Mouse (Mus musculus) CH12.LX (cell line): Measurements from ENCODE around the gene Mrpl23. TPM values are rescaled to one million over a fixed set of nuclear protein-coding genes. Genes with fewer than 3 reads are reported as not detected.

ENCODE experiments used
- DNase-seq: peaks from one replicate; pipeline ENCODE4 v3.0.0-alpha.2; 2013; ENCODE audit errors: extremely low read depth
- H3K27ac ChIP-seq: 2 replicates; pipeline ENCODE4 v1.5.1; 2012; ENCODE audit warnings: low read depth, mild to moderate bottlenecking, control low read depth, moderate library complexity; ENCODE audit not compliant: insufficient read depth
- H3K27me3 ChIP-seq: replicated peaks from 2 replicates; pipeline ENCODE3; 2012; ENCODE audit warnings: inconsistent platforms
- H3K36me3 ChIP-seq, 2 experiments: replicated peaks in 1 of 2; 2 replicates each; pipeline versions ENCODE3 to v1.6.1; 2012; ENCODE audit warnings: inconsistent platforms in 1 of 2, low read length in 1 of 2, mild to moderate bottlenecking in 1 of 2, mixed read lengths in 1 of 2, moderate library complexity in 1 of 2; ENCODE audit not compliant: control insufficient read depth in 1 of 2, insufficient read depth in 1 of 2
- H3K4me1 ChIP-seq, 2 experiments: 2 replicates each; pipeline ENCODE4 v1.6.1; 2012; ENCODE audit warnings: inconsistent platforms in 1 of 2, moderate library complexity in 1 of 2; ENCODE audit not compliant: insufficient read depth in 2 of 2, control insufficient read depth in 1 of 2
- H3K4me2 ChIP-seq: 2 replicates; pipeline ENCODE4 v1.6.1; 2012; ENCODE audit warnings: low read depth, mild to moderate bottlenecking, control low read depth; ENCODE audit not compliant: poor library complexity, insufficient read depth, severe bottlenecking
- H3K4me3 ChIP-seq, 3 experiments: fragments of 150-350 bp in 1 of 3; sonication (generic) in 1 of 3; replicated peaks in 1 of 3; 2 replicates each; pipeline versions ENCODE3 to v1.5.1; 2011 to 2012; ENCODE audit warnings: low read depth in 2 of 3, low read length in 2 of 3, mild to moderate bottlenecking in 2 of 3, moderate library complexity in 2 of 3, control low read depth in 1 of 3, improper control_type of control experiment in 1 of 3, inconsistent platforms in 1 of 3, mixed read lengths in 1 of 3; ENCODE audit not compliant: poor library complexity in 1 of 3
- H3K79me2 ChIP-seq: replicated peaks from 2 replicates; pipeline ENCODE4 v1.6.1; 2012; ENCODE audit warnings: mild to moderate bottlenecking, moderate library complexity; ENCODE audit not compliant: control insufficient read depth, poor library complexity, insufficient read depth, severe bottlenecking; ENCODE audit errors: extremely low read depth
- H3K9ac ChIP-seq: 2 replicates; pipeline ENCODE4 v1.6.1; 2012; ENCODE audit warnings: low read depth, mild to moderate bottlenecking, control low read depth, moderate library complexity; ENCODE audit not compliant: insufficient read depth
- H3K9me3 ChIP-seq: replicated peaks from 2 replicates; pipeline ENCODE3; 2012; ENCODE audit warnings: low read length, inconsistent platforms, mixed read lengths
- BHLHE40 ChIP-seq: IDR thresholded peaks from 2 replicates; pipeline ENCODE4 v1.6.1; 2011; ENCODE audit warnings: mild to moderate bottlenecking, low read depth, low read length, improper control_type of control experiment
- CHD1 ChIP-seq: IDR thresholded peaks from 2 replicates; pipeline ENCODE4 v1.6.1; 2012; ENCODE audit warnings: low read depth, low read length, improper control_type of control experiment, inconsistent platforms
- CTCF ChIP-seq, 2 experiments: IDR thresholded peaks in 1 of 2; conservative IDR thresholded peaks in 1 of 2; 2 replicates each; pipeline ENCODE4 v1.5.1; 2011 to 2012; ENCODE audit warnings: low read depth in 2 of 2, low read length in 2 of 2, improper control_type of control experiment in 1 of 2, inconsistent platforms in 1 of 2, mild to moderate bottlenecking in 1 of 2, moderate library complexity in 1 of 2
- ELF1 ChIP-seq: IDR thresholded peaks from 2 replicates; pipeline ENCODE4 v1.6.1; 2014; ENCODE audit warnings: low read depth, mild to moderate bottlenecking, inconsistent platforms, low read length, improper control_type of control experiment
- ETS1 ChIP-seq: conservative IDR thresholded peaks from 2 replicates; pipeline ENCODE4 v1.6.1; 2012; ENCODE audit warnings: low read depth, mild to moderate bottlenecking, inconsistent platforms, low read length, improper control_type of control experiment, moderate library complexity
- GABPA ChIP-seq: IDR thresholded peaks from 2 replicates; pipeline ENCODE4 v1.6.1; 2012; ENCODE audit warnings: low read depth, low read length, improper control_type of control experiment, inconsistent platforms; ENCODE audit not compliant: insufficient replicate concordance
- HCFC1 ChIP-seq: IDR thresholded peaks from 2 replicates; pipeline ENCODE4 v1.6.1; 2012; ENCODE audit warnings: low read depth, mild to moderate bottlenecking, inconsistent platforms, low read length, improper control_type of control experiment
- JUN ChIP-seq: IDR thresholded peaks from 2 replicates; pipeline ENCODE4 v1.6.1; 2011; ENCODE audit warnings: low read depth, mild to moderate bottlenecking, low read length, improper control_type of control experiment, moderate library complexity; ENCODE audit not compliant: insufficient read depth
- MAFK ChIP-seq: IDR thresholded peaks from 2 replicates; pipeline ENCODE4 v1.6.1; 2011; ENCODE audit warnings: low read length, improper control_type of control experiment; ENCODE audit not compliant: insufficient replicate concordance
- MEF2A ChIP-seq: IDR thresholded peaks from 2 replicates; pipeline ENCODE4 v1.6.1; 2014; ENCODE audit warnings: low read depth, mild to moderate bottlenecking, inconsistent platforms, low read length, improper control_type of control experiment, borderline replicate concordance
- MXI1 ChIP-seq: IDR thresholded peaks from 2 replicates; pipeline ENCODE4 v1.6.1; 2011; ENCODE audit warnings: mild to moderate bottlenecking, low read depth, low read length, improper control_type of control experiment
- MYC ChIP-seq: IDR thresholded peaks from 2 replicates; pipeline ENCODE4 v1.6.1; 2011; ENCODE audit warnings: low read depth, mild to moderate bottlenecking, improper control_type of control experiment, low read length
- PAX5 ChIP-seq: IDR thresholded peaks from 2 replicates; pipeline ENCODE4 v1.6.1; 2012; ENCODE audit warnings: low read length, inconsistent platforms, mixed read lengths
- POLR2A ChIP-seq: IDR thresholded peaks from 2 replicates; pipeline ENCODE4 v1.6.1; 2011; ENCODE audit warnings: low read depth, mild to moderate bottlenecking, improper control_type of control experiment, low read length
- RAD21 ChIP-seq: IDR thresholded peaks from 2 replicates; pipeline ENCODE4 v1.6.1; 2011; ENCODE audit warnings: low read depth, mild to moderate bottlenecking, low read length, improper control_type of control experiment, moderate library complexity
- SIN3A ChIP-seq: IDR thresholded peaks from 2 replicates; pipeline ENCODE4 v1.6.1; 2012; ENCODE audit warnings: low read length, improper control_type of control experiment, inconsistent platforms
- SMC3 ChIP-seq: IDR thresholded peaks from 2 replicates; pipeline ENCODE4 v1.6.1; 2011; ENCODE audit warnings: low read depth, low read length, improper control_type of control experiment
- TBP ChIP-seq: conservative IDR thresholded peaks from 2 replicates; pipeline ENCODE4 v1.6.1; 2011; ENCODE audit warnings: low read depth, low read length, improper control_type of control experiment
- UBTF ChIP-seq: IDR thresholded peaks from 2 replicates; pipeline ENCODE4 v1.6.1; 2012; ENCODE audit warnings: low read depth, mild to moderate bottlenecking, inconsistent platforms, low read length, improper control_type of control experiment, moderate library complexity
- ZC3H11A ChIP-seq: IDR thresholded peaks from 2 replicates; pipeline ENCODE4 v1.6.1; 2012; ENCODE audit warnings: low read depth, mild to moderate bottlenecking, inconsistent platforms, low read length, improper control_type of control experiment
- dilution Hi-C: fragments of 300-500 bp; cut with MboI; formaldehyde crosslinking; loops from 2 replicates; pipeline ENCODE4 v1.14.3; 2020; ENCODE audit warnings: low sequenced_read_pairs; ENCODE audit not compliant: extremely low pct_unique_long_range_greater_than_20kb, extremely low pct_ligation_motif_present
- in situ Hi-C: fragments of 300-500 bp; cut with MboI; formaldehyde crosslinking; loops from 3 replicates; pipeline ENCODE4 v1.14.3; 2019; ENCODE audit warnings: low sequenced_read_pairs, low pct_ligation_motif_present, low pct_unique_long_range_greater_than_20kb, mixed read lengths
- polyA plus RNA-seq: library from polyadenylated mRNA; unstranded; fragments of >175 nt; gene quantifications from 2 replicates; pipeline ENCODE4 v1.2.1, GENCODE M21; 2012; ENCODE audit warnings: low read depth; ENCODE audit not compliant: insufficient read length
- total RNA-seq, 2 experiments: library from RNA; depleted of rRNA; stranded (reverse); fragments of 300-350 nt in 1 of 2; fragments of >200 nt in 1 of 2; gene quantifications; 2 replicates each; pipeline ENCODE4 v1.2.3; 2012 to 2014

Mrpl23 gene
- total and polyA plus RNA-seq, 3 experiments, result 8.3 to 71.2 (median 70.8) TPM

GRCm38 (mm10) chr7:142548706-142549105 is 16.2 kb downstream of the Mrpl23 start:
- in situ Hi-C loops, result loop anchor here (10.0 kb wide), 1 partner anchor 126 kb away; no protein-coding TSS in a partner anchor
- dilution Hi-C loops, result no loop called here
- Histone ChIP-seq H3K36me3 (peaks cover 0 to 22% of the 10 kb centered on the region in 2 experiments), H3K4me3 (no peak overlapping the region), H3K79me2 (no peaks in the 10 kb centered on the region), H3K9me3 (no peaks in the 10 kb centered on the region), H3K4me2 (no peak overlapping the region), H3K4me1 (peaks cover 0 to 6% of the 10 kb centered on the region in 2 experiments; a peak in 2 of 4 replicates), H3K27me3 (peaks cover 21% of the 10 kb centered on the region), H3K9ac (no peak overlapping the region), H3K27ac (no peak overlapping the region)
- TF ChIP-seq SIN3A, result no peak
- no peak for DNase-seq

- Histone ChIP-seq H3K27me3 (peaks cover 34% of the 10 kb centered on the region), H3K9ac (no peak overlapping the region), H3K27ac (no peak overlapping the region), H3K4me2 (no peak overlapping the region), H3K79me2 (no peaks in the 10 kb centered on the region), H3K9me3 (no peaks in the 10 kb centered on the region), H3K4me1 (peaks cover 0 to 6% of the 10 kb centered on the region in 2 experiments; a peak in 2 of 4 replicates), H3K4me3 (no peak overlapping the region), H3K36me3 (peaks cover 0 to 13% of the 10 kb centered on the region in 2 experiments)
- dilution Hi-C loops, result no loop called here
- no peak for TF ChIP-seq MAFK
- TF ChIP-seq MXI1, result no peak
- TF ChIP-seq SMC3, result peak; percentile 39
- TF ChIP-seq CHD1, result no peak
- no peak for TF ChIP-seq POLR2A
- TF ChIP-seq PAX5, result no peak
- no peak for TF ChIP-seq MYC
- peak; percentile 12 for TF ChIP-seq RAD21
- no peak for TF ChIP-seq MEF2A
- no peak for TF ChIP-seq TBP
- no peak for TF ChIP-seq GABPA
- TF ChIP-seq UBTF, result no peak
- no peak for TF ChIP-seq ZC3H11A
- peak in 1 of 2 experiments; percentile 57; a peak in 2 of 4 replicates for TF ChIP-seq CTCF (conservative IDR thresholded peaks at IDR 0.05 in 1 of 2, IDR thresholded peaks at IDR 0.05 in 1 of 2; ENCODE audit: low read depth in 2 of 2, low read length in 2 of 2)
- TF ChIP-seq ELF1, result no peak
- TF ChIP-seq BHLHE40, result no peak
- no peak for TF ChIP-seq JUN
- TF ChIP-seq HCFC1, result no peak
- no peak for TF ChIP-seq ETS1
- no peak for DNase-seq
- in situ Hi-C loops, result loop anchor here (10.0 kb wide), 1 partner anchor 125 kb away; no protein-coding TSS in a partner anchor
Observed at GRCm38 (mm10) chr7:142549941-142550763, 17.7 kb downstream of the Mrpl23 start.
